Mouse (Mus musculus) megakaryocyte-erythroid progenitor cell, adult 5-6 weeks (primary cell): ENCODE data around the gene Timp3. TPM values are rescaled to one million over a fixed set of nuclear protein-coding genes. Genes with fewer than 3 reads are reported as not detected.

ENCODE experiments used
- ATAC-seq: replicated peaks from 2 replicates; pipeline ENCODE4 v1.8.0; 2016; ENCODE audit warnings: mild to moderate bottlenecking, inconsistent platforms; ENCODE audit not compliant: severe bottlenecking, poor library complexity, low FRiP score, low TSS enrichment
- total RNA-seq, 2 experiments: library from RNA; stranded (forward) in 1 of 2; stranded (reverse) in 1 of 2; fragments of 200-1000, 215-1000 nt in 1 of 2; fragments of >200 nt in 1 of 2; fragmentation: Nextera tagmentation in 1 of 2; gene quantifications; 2 replicates each; pipeline ENCODE4 v1.2.3; 2014 to 2017

Gene Timp3
- total RNA-seq, 2 experiments from 2014 or later, result 2.7 TPM; not detected in 1

DNA sequence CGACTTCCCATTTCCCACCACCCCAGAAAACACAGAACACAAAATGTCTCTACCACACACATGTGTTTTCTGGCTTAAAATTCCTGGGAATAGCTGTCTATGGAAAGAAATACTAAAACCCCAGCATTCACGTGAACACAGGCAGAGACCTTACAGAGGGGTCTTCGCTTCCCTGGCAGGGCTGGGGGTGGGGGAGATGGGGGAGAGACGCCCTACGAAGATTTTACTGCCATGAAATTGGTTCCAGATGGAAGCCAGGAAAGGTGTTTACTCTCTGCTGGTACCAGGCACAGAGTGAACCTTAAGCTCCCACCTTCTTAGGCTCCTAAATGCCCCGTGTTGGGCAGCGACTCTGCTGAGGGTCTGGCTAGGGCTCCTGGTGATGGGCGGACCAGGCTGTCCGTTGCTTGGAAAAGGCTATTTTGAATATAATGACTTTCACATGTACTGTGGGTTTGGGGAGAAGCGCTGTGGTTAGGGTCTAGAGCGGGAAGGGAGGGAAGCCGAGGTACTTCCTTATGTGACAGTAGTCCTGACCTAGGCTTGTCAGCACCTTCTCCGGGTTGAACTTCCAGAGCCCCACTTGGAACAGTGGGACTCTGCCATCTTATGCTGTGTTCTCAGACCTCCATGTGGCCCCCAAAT lies 4.6 kb upstream of the Timp3 start:
- ATAC-seq, result peak; percentile 32; the same call in 1 of the 2 replicates

DNA sequence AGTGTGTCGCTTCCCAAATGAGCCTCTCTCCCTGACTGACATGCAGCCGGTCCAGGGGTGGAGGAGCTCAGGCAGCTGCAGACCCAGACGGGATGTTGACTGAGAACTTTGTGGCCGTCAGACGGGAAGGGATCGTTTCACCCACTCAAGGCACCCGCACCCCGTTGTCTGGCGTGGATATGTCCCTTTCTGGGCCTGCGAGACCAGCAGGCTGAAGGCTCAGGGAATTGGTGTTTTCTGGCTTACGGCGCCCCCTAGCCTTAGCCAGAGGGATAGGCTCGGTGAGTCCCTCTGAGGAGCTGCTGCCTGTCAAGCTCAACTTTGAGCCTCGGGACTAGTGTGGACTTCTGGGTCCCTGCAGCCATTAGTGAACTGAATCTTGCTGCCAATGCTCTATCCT lies 4.1 kb upstream of the Timp3 start:
- peak; percentile 91 for ATAC-seq

DNA sequence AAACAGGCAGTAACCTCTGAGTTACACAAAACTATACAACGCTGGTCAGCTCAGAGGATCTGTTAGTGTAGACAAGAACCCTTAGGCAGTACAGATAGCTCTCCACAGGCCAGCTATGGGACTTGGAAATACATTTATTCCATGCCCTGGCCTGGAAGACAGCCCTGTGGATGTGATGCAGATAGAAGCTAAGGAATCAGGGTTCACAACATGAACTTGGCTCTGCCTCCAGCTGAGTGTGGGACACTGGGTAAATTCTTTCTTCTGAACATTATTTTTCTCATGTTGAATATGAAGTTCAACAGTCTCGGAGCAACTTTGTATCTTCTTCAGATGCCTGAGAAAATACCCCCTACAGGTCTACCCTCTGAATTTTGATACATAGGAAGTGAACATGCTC lies 2.9 kb upstream of the Timp3 start:
- no peak for ATAC-seq

DNA sequence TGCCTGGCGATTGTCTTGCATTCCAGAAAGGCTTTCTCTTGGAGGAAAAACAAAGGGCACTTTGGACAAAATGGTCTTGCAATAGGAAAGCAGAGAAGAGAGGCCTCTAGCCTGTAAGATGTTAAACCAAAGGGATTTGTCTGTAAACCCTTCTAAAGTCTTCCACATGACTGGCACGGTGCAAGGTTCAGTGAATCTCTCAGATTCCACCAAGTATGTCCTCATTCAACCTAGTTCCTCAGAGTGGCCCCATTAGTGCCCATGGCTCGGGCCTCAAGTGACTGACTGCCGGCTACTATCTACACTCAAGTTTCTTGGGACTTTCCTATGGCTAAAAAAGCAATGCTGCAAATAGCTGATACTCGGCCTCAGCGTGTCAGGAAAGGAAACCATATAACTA lies 1.8 kb upstream of the Timp3 start:
- ATAC-seq, result no peak

- no peak for ATAC-seq
Measured at GRCm38 (mm10) chr10:86299795-86300194, 377 bp upstream of the Timp3 start.

- no peak for ATAC-seq
Measured at GRCm38 (mm10) chr10:86301117-86301490, 932 bp downstream of the Timp3 start.

GRCm38 (mm10) chr10:86301593-86302317 lies 1.6 kb downstream of the Timp3 start:
- ATAC-seq, result no peak

DNA sequence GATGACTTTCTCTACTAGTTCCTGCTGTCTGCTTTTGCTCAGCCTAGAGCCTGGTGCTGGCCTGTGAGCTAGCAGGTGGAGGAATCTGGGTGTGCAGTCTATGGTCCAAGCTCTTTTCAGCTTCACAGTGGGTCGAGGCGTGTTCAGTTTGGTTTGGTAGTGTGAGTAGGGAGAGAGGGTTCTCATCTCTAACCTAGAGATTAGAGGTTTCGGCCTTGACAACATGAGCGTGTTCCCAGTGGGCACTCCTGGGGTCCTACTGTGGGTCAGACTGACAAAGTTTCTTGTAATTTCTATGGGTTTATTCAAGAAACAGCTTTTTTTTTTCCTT lies 2.1 kb downstream of the Timp3 start:
- no peak for ATAC-seq

GRCm38 (mm10) chr10:86302761-86303494 lies 2.8 kb downstream of the Timp3 start:
- ATAC-seq, result peak; percentile 93

DNA sequence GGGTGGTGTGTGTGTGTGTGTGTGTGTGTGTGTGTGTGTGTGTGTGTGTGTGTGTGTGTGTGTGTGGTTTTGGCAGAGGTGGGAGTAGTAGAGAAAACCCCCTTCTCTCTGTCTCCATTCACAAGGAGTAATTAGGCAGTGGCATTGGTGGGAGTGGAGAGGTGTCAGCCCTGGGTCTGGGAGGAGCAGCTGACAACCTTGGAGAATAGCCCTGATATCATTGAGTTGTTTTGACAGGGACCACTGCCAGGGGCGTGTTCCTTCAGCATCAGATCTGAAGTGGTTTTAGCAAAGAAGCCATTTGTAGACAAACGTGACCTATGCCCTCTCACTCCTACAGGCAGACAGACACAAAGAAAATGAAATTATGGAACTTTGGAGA lies 3.3 kb downstream of the Timp3 start:
- no peak for ATAC-seq

- no peak for ATAC-seq
Measured at GRCm38 (mm10) chr10:86304583-86304982, 4.4 kb downstream of the Timp3 start.

GRCm38 (mm10) chr10:86307235-86307634 lies 7.1 kb downstream of the Timp3 start:
- no peak for ATAC-seq

DNA sequence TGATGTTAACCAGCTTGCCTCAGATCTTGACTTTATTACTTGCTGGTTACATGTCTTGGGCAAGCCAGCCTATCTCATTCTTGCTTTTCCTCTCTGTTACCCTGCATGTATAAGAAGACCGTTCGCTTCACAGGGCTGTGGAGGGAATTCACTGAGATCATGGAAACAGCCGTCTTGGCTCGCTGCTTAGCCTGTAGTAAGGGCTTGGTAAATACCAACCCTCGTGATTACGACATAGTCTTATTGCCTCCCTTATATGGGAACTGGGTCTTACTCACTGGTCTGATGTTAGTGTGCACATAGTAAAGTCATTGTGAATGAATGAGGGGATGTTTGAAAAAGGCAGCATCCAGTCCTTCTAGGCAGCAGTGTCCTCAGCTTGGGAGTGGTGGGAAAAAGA lies 10.4 kb downstream of the Timp3 start:
- no peak for ATAC-seq

DNA sequence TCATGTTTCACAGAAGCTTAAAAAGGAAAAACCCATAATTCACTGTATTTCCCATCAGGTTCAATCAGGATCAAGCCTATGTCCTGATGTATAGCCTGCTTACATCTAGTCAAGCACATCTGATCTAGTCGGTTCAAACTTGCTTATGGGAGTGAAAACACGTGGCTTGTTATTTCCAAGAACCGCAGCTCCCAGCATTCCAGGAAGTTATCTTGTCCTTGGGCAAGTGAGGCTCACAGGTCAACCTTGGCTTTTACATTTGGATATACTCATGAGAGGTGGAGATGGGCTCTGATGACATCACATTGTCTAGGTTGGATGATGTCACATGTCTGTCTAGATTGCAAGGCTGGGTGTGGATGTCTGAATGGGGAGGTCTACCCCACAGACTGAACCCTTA lies 12.8 kb downstream of the Timp3 start:
- ATAC-seq, result no peak

- no peak for ATAC-seq
Measured at GRCm38 (mm10) chr10:86313448-86313847, 13.3 kb downstream of the Timp3 start.

GRCm38 (mm10) chr10:86315513-86315912 lies 15.3 kb downstream of the Timp3 start:
- ATAC-seq, result no peak

DNA sequence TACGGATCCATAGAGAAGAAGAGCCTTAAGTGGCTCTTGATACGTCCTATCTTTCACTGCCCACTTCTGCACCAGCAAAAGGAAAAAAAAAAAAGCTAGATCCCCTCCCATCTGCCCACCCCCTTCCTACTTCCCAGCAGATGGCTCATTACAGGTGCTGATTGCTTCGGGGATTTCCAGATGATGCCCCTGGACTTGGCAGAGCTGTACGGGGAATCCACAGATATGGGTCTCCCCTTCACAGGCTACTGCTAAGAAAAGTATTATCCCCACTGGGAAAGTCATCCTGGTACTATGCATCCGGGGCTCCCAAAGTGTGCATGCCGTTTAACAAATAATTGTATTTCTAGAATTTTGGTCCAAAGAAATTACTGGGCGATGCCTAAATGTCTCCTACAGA lies 17.5 kb downstream of the Timp3 start:
- no peak for ATAC-seq

DNA sequence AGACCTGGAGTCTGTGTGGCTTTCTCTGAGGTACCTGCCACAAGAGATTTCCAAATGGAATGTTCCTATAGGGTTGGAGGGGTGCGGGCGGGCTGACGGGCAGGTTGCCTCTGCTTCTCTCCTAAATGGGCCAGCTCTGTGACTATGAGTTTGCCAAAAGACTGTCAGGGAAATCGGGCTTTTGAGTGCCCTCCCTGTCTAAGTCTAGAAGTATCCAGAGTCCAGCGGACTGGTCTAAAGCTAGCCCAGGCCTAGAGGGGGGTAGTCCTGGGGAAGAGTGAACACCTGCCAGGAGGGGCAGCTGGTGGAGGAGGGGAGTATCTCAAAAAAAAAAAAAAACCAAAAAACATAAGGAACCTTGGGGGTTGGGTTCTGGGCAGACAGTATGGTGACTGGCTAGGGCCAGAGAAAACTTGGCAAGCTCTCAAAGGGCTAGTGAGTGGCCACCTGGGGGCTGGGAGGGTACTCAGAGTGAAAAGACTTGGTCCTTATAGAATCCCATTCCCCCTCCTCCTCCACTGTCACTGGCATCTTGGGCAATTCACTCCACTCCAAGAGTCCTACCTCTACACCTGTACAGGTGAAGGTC lies 18.5 kb downstream of the Timp3 start:
- ATAC-seq, result no peak

DNA sequence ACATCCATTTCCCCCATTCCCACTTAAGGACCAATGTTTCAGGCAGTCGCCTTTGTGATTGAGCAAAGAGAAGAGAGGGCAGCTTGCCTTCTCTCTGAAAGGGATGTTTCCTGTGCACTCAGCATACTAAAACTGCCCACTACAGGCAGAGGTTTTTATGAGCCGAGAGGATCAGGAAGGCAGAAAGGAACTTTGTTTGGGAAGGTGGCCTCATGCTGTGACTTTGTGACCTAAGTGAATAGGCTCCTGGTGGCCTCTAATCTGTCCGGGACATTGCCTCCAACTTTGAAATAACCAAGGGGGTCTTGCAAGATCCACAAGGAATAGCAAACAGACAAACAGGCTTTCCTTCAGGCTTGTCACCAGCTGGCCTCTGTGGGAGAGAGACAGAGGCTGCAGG lies 19.4 kb downstream of the Timp3 start:
- ATAC-seq, result no peak

DNA sequence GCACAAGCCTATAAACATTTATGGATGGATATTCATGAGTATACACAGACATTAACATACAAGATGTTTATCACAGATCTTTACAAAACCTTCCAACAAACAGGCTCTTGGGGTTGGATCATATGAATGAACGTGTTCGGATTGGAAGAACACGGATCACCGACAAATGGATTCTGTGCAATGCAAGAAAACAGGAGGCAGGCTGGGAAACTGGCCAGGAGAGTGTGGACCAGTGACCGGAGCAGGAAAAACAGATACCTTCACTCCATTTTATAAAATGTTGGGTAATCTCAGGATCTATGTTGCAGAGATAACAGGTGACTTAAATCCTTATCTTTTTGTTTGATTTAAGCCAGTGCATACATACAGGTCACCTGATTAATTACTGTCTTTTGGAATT lies 20.0 kb downstream of the Timp3 start:
- ATAC-seq, result no peak

- ATAC-seq, result no peak
Measured at GRCm38 (mm10) chr10:86321194-86321593, 21.0 kb downstream of the Timp3 start.
